Mouse (Mus musculus): ENCODE results near the gene Blvrb. TPM values are rescaled to one million over a fixed set of nuclear protein-coding genes. Genes with fewer than 3 reads are reported as not detected.

The Blvrb gene
- polyA plus RNA-seq (2012; rRNA removed) (673 and 878 TPM in 2 replicates), polyA plus RNA-seq (2014; fragmentation: Nextera tagmentation; extraction: Ambion mirVana) (1,114 and 1,162 TPM in 2 replicates)

DNA sequence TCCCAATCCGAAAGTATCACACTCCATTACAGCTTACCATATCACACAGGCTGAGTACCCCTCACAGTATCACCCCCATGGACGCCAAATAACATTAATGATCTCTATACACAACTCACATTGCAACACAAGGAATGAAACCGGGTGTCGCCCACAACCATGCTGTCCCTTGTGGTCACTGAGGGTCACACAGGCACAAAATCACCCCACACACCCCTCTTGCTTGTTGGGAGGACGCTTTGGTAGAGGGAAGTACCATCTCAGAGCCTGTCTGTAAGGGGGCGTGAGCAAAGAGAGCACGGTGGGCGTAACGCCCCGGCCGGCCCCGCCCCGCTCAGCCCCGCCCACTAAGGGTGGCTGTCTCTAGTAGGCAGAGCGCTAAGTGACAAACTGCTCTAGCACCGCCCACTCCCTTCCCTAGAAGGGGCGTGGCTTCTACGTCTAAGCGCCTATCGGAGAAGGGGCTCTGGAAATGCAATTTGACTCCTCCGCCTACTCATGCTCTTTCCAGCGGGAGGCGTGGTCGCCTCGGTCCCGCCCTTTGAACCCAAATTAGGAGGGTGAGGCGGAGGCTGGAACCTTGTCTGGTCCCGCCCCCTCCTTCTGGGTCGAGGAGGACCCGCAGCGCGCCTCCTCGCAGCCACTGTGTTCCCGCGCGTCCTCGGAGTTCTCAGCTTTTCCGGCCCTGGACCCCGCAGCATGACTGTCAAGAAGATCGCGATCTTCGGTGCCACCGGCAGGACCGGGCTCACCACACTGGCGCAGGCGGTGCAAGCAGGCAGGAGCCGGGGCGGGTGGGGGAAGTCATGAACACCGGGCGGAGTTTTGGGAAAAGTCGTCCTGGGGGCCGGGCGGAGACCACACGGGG, at the start of gene Blvrb, which contains the start of gene Sptbn4:
Gene Blvrb (plus strand): TSS at position 560 of the 868 bp plus-strand sequence.
Gene Sptbn4 (minus strand): TSS at position 268 of the 868 bp plus-strand sequence.
- peak; percentile 81 for ATAC-seq (ENCODE audit: insufficient read depth)
- Histone ChIP-seq H3K4me3 (ENCODE audit: insufficient read depth in 1 of 2, low read depth in 2 of 2, low read length in 2 of 2) (peak within 1 kb of the TSS; percentile 98 to 100), H3K27ac (peak within 1 kb of the TSS; percentile 99), H3K4me2 (ENCODE audit: low read depth) (peak within 1 kb of the TSS; percentile 99), H3K9ac (replicated peaks) (peak within 1 kb of the TSS; percentile 99), H3K9me3 (ENCODE audit: control insufficient read depth, low read length) (no peaks in the 10 kb centered on the region), H3K4me1 (replicated peaks; ENCODE audit: control insufficient read depth in 2 of 2, insufficient read depth in 2 of 2, low read length in 1 of 2) (peaks cover 28 to 29% of the 10 kb centered on the region in 2 experiments), H3K27me3 (ENCODE audit: control insufficient read depth, insufficient read depth, low read length) (peaks cover 30% of the 10 kb centered on the region), H3K36me3 (replicated peaks; ENCODE audit: control insufficient read depth, insufficient read depth, low read depth) (peaks cover 32% of the 10 kb centered on the region)
- peak; percentile 48 for TF ChIP-seq EP300 (IDR thresholded peaks at IDR 0.05; ENCODE audit: low read depth)
- peak; percentile 51 for TF ChIP-seq CTCF (IDR thresholded peaks at IDR 0.05; ENCODE audit: low read depth)
- under 1% methylated on average over 54 of the region's 54 CpGs for WGBS (ENCODE audit: insufficient replicate concordance)
- DNase-seq (ENCODE audit: low read depth in 3 of 3, low spot score in 3 of 3) = peak; percentile 100

DNA sequence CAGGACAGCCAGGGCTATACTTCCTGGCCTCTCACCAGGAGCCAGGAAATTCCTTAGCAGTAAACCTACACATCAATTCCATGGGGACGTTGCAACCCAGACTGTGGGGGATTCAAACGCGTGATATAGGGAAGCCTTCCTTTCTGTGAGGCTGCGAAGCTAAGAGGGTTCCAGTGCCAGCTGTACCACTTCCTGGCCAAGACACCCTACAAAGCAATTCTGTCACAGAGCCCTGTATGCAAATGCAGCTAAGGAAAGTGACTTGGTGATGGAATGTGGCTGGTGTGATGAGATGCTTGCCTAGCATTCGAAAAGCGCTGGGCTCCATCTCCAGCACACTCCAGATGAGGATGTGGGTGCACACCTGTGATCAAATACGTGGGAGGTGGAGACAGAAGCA, 47.2 kb upstream of the Blvrb start:
- no peak overlapping the region for H3K4me3 ChIP-seq (ENCODE audit: insufficient read depth in 1 of 2, low read depth in 2 of 2, low read length in 2 of 2)
- H3K36me3 ChIP-seq (replicated peaks; ENCODE audit: control insufficient read depth, insufficient read depth, low read depth) = no peaks in the 10 kb centered on the region
- DNase-seq (ENCODE audit: low read depth in 3 of 3, low spot score in 3 of 3) (no peak), ATAC-seq (ENCODE audit: insufficient read depth) (no peak)
- H3K9ac ChIP-seq (replicated peaks) = no peak overlapping the region
- no peak overlapping the region for H3K4me2 ChIP-seq (ENCODE audit: low read depth)
- WGBS (ENCODE audit: insufficient replicate concordance) = 55% methylated on average over 7 of the region's 7 CpGs
- H3K27ac ChIP-seq = no peak overlapping the region
- no peak for TF ChIP-seq EP300 (IDR thresholded peaks at IDR 0.05; ENCODE audit: low read depth)
- TF ChIP-seq CTCF (IDR thresholded peaks at IDR 0.05; ENCODE audit: low read depth) = no peak
- no peaks in the 10 kb centered on the region for H3K9me3 ChIP-seq (ENCODE audit: control insufficient read depth, low read length)
- H3K27me3 ChIP-seq (ENCODE audit: control insufficient read depth, insufficient read depth, low read length) = peaks cover 60% of the 10 kb centered on the region
- 0 out of 4 replicates have a peak, but pooled peaks cover 0 to 2% of the 10 kb centered on the region in 2 experiments for H3K4me1 ChIP-seq (replicated peaks; ENCODE audit: control insufficient read depth in 2 of 2, insufficient read depth in 2 of 2, low read length in 1 of 2)

DNA sequence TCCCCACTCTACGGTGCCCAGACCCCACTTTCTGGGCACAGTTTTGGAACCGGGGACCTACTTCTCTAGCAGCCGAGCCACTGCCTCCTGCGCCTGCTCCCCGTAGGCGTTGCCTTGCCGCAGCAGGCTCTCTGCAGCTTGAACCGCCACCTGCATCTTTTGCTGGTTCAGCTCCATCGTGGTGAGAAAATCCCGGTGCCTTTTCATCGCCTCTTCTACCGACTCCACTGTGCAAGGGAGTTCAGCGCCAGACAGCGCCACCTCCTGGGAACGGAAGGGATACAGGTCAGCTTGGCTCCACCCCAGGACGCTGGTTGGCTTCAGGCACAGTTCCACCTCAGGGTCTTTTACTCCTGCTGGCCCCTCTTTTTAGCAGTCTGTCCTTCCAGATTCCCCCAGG, 45.1 kb upstream of the Blvrb start:
- no peaks in the 10 kb centered on the region for H3K4me1 ChIP-seq (replicated peaks; ENCODE audit: control insufficient read depth in 2 of 2, insufficient read depth in 2 of 2, low read length in 1 of 2)
- no peaks in the 10 kb centered on the region for H3K36me3 ChIP-seq (replicated peaks; ENCODE audit: control insufficient read depth, insufficient read depth, low read depth)
- TF ChIP-seq CTCF (IDR thresholded peaks at IDR 0.05; ENCODE audit: low read depth) (peak; percentile 86), EP300 (IDR thresholded peaks at IDR 0.05; ENCODE audit: low read depth) (no peak)
- H3K9me3 ChIP-seq (ENCODE audit: control insufficient read depth, low read length) = no peaks in the 10 kb centered on the region
- 9% methylated on average over 16 of the region's 16 CpGs for WGBS (ENCODE audit: insufficient replicate concordance)
- ATAC-seq (ENCODE audit: insufficient read depth) (no peak), DNase-seq (ENCODE audit: low read depth in 3 of 3, low spot score in 3 of 3) (peak in 1 of 3 experiments; percentile 36)
- no peak overlapping the region for H3K4me3 ChIP-seq (ENCODE audit: insufficient read depth in 1 of 2, low read depth in 2 of 2, low read length in 2 of 2)
- no peak overlapping the region for H3K9ac ChIP-seq (replicated peaks)
- H3K4me2 ChIP-seq (ENCODE audit: low read depth) = no peak overlapping the region
- no peak overlapping the region for H3K27ac ChIP-seq
- H3K27me3 ChIP-seq (ENCODE audit: control insufficient read depth, insufficient read depth, low read length) = peaks cover 58% of the 10 kb centered on the region

DNA sequence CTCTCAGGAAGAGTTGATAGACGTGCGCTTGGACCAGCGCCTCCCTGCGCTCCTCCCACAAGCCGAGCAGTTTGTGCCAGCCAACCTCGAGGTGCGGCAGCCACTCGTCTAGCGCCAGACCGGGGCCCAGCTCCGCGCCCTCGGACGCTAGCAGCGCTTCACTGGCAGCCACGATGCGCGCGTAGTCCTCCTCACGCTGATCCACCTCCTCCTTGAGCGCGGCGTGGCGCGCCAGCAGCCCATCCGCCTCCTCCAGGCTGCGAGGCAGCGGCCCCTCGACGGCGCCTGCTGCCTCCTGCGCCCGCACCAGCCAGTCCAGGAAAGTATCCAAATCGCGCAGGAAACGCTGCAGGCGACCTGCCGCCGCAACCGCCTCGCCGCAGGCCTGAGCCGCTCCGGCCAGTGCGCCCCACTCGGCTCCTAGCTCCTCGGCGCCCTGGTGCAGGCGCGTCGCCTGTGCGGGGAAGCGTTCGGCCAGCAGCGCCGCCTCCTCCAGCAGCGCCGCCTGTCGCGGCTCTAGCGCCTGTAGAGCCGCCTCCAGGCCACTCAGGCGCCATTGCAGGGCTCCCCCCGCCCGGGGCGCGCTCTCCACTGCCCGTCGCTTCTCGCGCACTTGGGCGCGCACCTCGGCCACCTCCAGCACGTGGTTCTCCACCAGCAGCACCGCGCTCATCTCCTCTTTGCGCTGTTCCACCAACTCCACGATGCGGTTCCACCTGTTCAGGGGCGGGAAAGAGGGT, 43.4 kb upstream of the Blvrb start:
- Histone ChIP-seq H3K9ac (replicated peaks) (no peak overlapping the region), H3K9me3 (ENCODE audit: control insufficient read depth, low read length) (no peaks in the 10 kb centered on the region), H3K27me3 (ENCODE audit: control insufficient read depth, insufficient read depth, low read length) (peaks cover 70% of the 10 kb centered on the region), H3K4me1 (replicated peaks; ENCODE audit: control insufficient read depth in 2 of 2, insufficient read depth in 2 of 2, low read length in 1 of 2) (0 out of 4 replicates have a peak, but pooled peaks cover 0 to 2% of the 10 kb centered on the region in 2 experiments), H3K27ac (no peak overlapping the region), H3K4me3 (ENCODE audit: insufficient read depth in 1 of 2, low read depth in 2 of 2, low read length in 2 of 2) (no peak overlapping the region), H3K4me2 (ENCODE audit: low read depth) (no peak overlapping the region), H3K36me3 (replicated peaks; ENCODE audit: control insufficient read depth, insufficient read depth, low read depth) (no peaks in the 10 kb centered on the region)
- DNase-seq (ENCODE audit: low read depth in 3 of 3, low spot score in 3 of 3) (no peak), ATAC-seq (ENCODE audit: insufficient read depth) (no peak)
- no peak for TF ChIP-seq CTCF (IDR thresholded peaks at IDR 0.05; ENCODE audit: low read depth)
- no peak for TF ChIP-seq EP300 (IDR thresholded peaks at IDR 0.05; ENCODE audit: low read depth)
- 6% methylated on average over 81 of the region's 81 CpGs for WGBS (ENCODE audit: insufficient replicate concordance)
